Mouse (Mus musculus) E14TG2a.4 (cell line): ENCODE data around the gene D6Ertd527e.

Experiments
- CTCF ChIP-seq: conservative IDR thresholded peaks from 2 replicates; pipeline ENCODE4 v1.5.1; 2014; ENCODE audit warnings: low read length
- NANOG ChIP-seq: IDR thresholded peaks from 2 replicates; pipeline ENCODE4 v1.6.1; 2014; ENCODE audit warnings: borderline replicate concordance, low read length, mixed read lengths

DNA sequence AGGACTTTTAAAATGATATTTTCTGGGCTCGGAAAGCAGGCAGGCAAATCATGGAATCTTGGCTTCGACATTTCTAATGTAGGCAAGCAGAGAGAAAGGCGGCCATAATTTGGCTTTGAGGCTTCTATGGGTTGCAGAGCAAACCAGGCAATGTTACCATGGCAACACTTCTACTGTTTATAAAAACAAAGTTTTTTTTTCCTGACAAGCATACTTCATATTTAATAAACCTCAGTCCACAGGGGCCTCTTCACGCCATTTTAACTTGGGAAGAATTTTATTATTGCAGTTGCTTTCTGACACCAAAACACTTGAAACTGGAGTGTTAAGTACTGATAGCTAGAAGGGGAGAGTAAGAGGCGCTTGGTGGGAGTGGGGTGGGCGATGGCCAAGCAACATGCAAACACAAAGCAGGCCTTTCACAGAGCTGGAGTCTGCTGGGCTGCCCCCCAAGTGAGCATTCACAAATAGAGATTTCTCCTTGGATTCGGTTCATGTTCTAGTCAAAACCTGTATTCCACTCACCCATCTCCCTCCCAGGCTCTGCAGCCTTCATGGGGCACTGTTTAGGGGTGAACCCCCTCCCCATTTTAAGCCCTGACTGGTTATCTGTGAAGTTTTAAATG is 4.8 kb upstream of the D6Ertd527e start:
- TF ChIP-seq CTCF (no peak), NANOG (no peak)
